Mouse (Mus musculus) forebrain, postnatal 0 days (tissue): ENCODE measurements at regions not wholly inside any gene's neighbourhood (a gene's known extent, or its start where the extent isn't known, plus 50 kb on each side); places are given as distances from the start of the nearest gene placed in this dataset.

Experiments
- ATAC-seq: fragments of 200-750 bp; cut with Nextera tagmentation; 2 replicates; pipeline ENCODE4 v1.8.0; 2017; ENCODE audit warnings: mild to moderate bottlenecking, moderate library complexity
- DNase-seq: peaks from one replicate; pipeline ENCODE4 v3.0.0-alpha.2; 2015
- H3K27ac ChIP-seq: fragments of 300-500 bp; sonication (generic); 2 replicates; pipeline ENCODE4 v1.5.1; 2014; ENCODE audit warnings: low read depth, mild to moderate bottlenecking, antibody characterized with exemption, low read length, moderate library complexity, mixed read lengths
- H3K27me3 ChIP-seq: fragments of 300-500 bp; sonication (generic); 2 replicates; pipeline ENCODE4 v1.6.1; 2014; ENCODE audit warnings: mild to moderate bottlenecking, low read length, mixed read lengths; ENCODE audit not compliant: insufficient read depth
- H3K36me3 ChIP-seq: fragments of 300-500 bp; sonication (generic); 2 replicates; pipeline ENCODE4 v1.6.1; 2014; ENCODE audit warnings: mild to moderate bottlenecking, moderate library complexity; ENCODE audit not compliant: insufficient read depth
- H3K4me1 ChIP-seq: fragments of 300-500 bp; sonication (generic); 2 replicates; pipeline ENCODE4 v1.6.1; 2014; ENCODE audit warnings: antibody characterized with exemption; ENCODE audit not compliant: insufficient read depth
- H3K4me2 ChIP-seq: fragments of 300-500 bp; sonication (generic); 2 replicates; pipeline ENCODE4 v1.6.1; 2014; ENCODE audit warnings: low read depth, mild to moderate bottlenecking, moderate library complexity
- H3K4me3 ChIP-seq: fragments of 300-500 bp; sonication (generic); 2 replicates; pipeline ENCODE4 v1.5.1; 2014; ENCODE audit warnings: low read depth, low read length, mixed read lengths
- H3K9ac ChIP-seq: fragments of 300-500 bp; sonication (generic); 2 replicates; pipeline ENCODE4 v1.6.1; 2014; ENCODE audit warnings: mild to moderate bottlenecking
- H3K9me3 ChIP-seq: fragments of 300-500 bp; sonication (generic); 2 replicates; pipeline ENCODE4 v1.6.1; 2016; ENCODE audit warnings: low read length
- CTCF ChIP-seq: sonication (generic); IDR thresholded peaks from 2 replicates; pipeline ENCODE4 v1.5.1; 2016; ENCODE audit warnings: antibody characterized with exemption, control low read depth, low read depth
- WGBS: fragments of 180-500 bp; shearing (Covaris S2); extraction: QIAGEN DNeasy Blood & Tissue Kit; methylation state at CpG from one replicate; pipeline ENCODE4 v1.1.7; 2014; 5-methylcytosine and 5-hydroxymethylcytosine counted together

DNA sequence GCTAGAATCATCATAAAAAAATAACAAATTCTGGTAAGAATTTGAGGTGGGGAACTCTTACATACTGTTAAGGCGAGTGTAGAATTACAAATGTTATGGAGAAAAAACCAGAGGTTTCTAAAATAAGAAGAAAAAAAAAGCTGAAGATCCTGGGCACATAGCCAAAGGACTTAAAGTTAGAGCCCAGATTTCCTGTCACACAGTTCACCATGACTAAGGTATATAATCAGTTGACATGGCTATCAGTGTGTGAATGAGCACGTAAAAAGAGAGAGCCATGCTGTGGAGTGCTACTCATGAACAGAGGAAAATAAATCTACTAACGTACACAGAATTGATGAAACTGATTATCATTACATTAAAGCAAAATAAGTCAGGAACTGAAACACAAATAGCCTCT lies 715.1 kb downstream of the Pdcd6ip start:
- no peaks in the 10 kb centered on the region for H3K9me3 ChIP-seq
- H3K4me3 ChIP-seq = no peak overlapping the region
- no peak overlapping the region for H3K27ac ChIP-seq
- ATAC-seq (no peak), DNase-seq (no peak)
- WGBS = 46% methylated on average over 3 of the region's 3 CpGs
- TF ChIP-seq CTCF = no peak
- no peaks in the 10 kb centered on the region for H3K27me3 ChIP-seq
- no peaks in the 10 kb centered on the region for H3K36me3 ChIP-seq
- no peaks in the 10 kb centered on the region for H3K4me1 ChIP-seq
- H3K4me2 ChIP-seq = no peak overlapping the region
- no peak overlapping the region for H3K9ac ChIP-seq

DNA sequence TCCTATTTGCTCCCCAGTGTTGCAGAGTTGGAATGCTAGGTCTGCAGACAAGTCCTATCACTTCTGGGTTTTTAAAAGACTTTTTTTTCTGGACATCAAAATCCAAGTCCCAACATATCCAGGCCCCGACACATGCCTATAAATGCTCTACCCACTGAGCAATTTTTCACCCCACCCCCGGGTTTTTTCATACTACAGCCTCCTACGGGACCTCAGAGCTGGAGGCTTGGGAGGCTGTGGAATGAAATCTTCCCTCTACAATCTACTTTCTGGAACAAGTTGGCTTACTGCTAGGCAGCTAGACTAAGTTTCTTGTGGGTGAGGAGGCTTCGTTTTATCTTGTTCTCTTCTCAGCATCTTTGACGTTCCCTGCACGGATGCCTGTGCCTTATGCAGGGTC lies 724.7 kb downstream of the Pdcd6ip start:
- 94% methylated on average over 6 of the region's 6 CpGs for WGBS
- Histone ChIP-seq H3K36me3 (no peaks in the 10 kb centered on the region), H3K9ac (no peak overlapping the region), H3K27me3 (no peaks in the 10 kb centered on the region), H3K27ac (no peak overlapping the region), H3K9me3 (no peaks in the 10 kb centered on the region), H3K4me3 (no peak overlapping the region), H3K4me2 (no peak overlapping the region), H3K4me1 (no peaks in the 10 kb centered on the region)
- ATAC-seq = no peak
- TF ChIP-seq CTCF = no peak
- no peak for DNase-seq

DNA sequence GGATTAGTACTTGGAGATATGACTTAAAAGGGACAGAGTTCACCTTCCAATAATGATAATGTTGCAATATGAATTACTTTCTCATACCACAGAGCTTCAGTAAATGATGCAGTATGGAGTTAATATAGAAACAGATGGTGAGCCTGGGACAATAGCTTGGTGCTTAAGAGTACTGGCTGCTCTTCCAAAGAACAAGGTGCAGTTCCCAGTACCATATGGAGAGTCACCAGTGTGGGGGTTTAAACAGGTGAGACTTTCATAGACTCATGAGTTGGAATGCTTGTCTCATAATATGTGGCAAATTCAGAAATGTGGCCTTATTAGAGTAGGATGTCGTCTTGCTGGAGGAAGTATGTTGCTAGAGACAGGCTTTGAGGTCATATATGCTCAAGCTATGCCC lies 715.8 kb upstream of the Arpp21 start:
- DNase-seq = no peak
- H3K4me3 ChIP-seq = no peak overlapping the region
- H3K36me3 ChIP-seq = no peaks in the 10 kb centered on the region
- no peak overlapping the region for H3K9ac ChIP-seq
- H3K9me3 ChIP-seq = no peaks in the 10 kb centered on the region
- no peaks in the 10 kb centered on the region for H3K4me1 ChIP-seq
- H3K27me3 ChIP-seq = no peaks in the 10 kb centered on the region
- H3K4me2 ChIP-seq = no peak overlapping the region
- no peak for TF ChIP-seq CTCF
- 94% methylated on average over 1 of the region's 1 CpGs for WGBS
- ATAC-seq = no peak
- no peak overlapping the region for H3K27ac ChIP-seq

DNA sequence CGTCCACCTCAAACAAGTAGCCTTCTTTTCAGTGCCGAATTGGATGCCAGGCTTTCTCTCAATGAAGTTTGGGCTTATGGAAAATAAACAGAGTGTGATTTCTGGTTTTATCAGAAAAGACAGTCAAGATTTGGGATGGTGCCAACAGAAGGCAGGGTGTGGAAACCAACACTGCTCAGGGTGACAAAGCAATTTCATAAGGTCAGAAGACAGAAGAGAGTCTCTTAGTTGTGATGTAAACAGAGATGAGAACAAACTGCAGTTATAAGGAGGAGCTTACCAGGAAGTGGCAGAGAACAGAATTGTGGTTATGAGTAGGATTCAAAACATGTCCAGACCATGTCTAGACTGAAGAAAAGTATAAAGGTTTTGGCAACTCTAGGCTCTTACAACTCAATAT lies 714.3 kb upstream of the Arpp21 start:
- no peaks in the 10 kb centered on the region for H3K9me3 ChIP-seq
- H3K9ac ChIP-seq = no peak overlapping the region
- TF ChIP-seq CTCF = no peak
- H3K4me2 ChIP-seq = no peak overlapping the region
- H3K27me3 ChIP-seq = no peaks in the 10 kb centered on the region
- no peak overlapping the region for H3K4me3 ChIP-seq
- 71% methylated on average over 2 of the region's 2 CpGs for WGBS
- no peak overlapping the region for H3K27ac ChIP-seq
- no peaks in the 10 kb centered on the region for H3K36me3 ChIP-seq
- H3K4me1 ChIP-seq = no peaks in the 10 kb centered on the region
- DNase-seq (no peak), ATAC-seq (no peak)

DNA sequence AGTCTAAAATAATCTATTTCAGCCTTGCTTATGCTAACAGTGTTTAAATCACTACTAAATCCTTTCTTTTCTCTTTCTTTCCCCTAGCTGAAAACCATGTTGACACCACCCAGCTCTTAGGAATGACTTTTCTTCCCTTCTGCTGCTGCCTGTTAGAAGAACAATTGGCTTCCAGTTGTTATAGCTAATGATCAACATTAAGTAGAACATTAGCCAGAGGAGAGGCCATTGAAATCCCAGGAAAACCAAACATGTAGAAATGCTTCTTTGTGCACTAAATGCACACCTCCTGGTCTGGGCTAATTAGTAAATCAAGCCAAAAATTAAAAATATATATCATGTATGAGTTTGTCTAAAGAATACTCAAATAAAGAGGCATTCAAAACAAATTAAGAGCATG lies 703.0 kb upstream of the Arpp21 start:
- no peaks in the 10 kb centered on the region for H3K36me3 ChIP-seq
- H3K4me3 ChIP-seq = no peak overlapping the region

DNA sequence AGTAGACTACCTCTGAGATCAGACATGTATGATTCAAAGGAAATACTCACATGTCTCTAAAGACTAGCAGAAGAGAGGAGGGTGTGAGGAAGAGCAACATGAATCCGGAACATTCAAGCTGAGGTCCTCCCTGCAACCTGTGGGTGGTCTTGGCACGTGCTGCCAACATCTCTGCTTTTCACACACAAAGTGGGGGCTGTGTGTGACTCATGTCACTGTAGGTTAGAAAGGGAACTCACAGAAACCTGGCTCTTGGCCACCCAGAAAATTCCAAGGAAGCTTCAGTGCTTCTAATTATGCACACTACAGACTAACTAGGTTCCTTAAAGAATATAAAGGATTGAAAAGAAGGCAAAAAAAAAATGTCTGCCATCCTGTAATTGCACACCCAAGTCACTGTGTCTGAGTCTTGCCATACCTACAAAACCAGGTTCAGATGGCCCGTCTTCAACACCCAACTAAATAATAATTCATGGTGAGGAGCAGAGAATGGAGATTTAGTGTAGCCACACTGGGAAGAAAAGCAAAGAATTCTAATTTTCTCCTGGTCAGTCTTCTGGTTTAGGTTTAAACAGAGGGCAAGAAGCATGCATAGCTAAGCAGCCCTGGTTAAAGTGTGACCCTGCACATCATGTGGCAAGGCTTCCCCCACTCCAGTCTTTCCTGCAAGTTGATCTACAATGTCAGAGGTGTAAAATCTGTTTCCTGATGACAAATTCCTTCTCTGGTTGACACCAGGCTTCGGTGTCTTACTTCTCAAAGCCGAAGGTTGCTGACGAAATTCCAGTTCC lies 673.8 kb upstream of the Arpp21 start:
- no peak overlapping the region for H3K4me3 ChIP-seq
- no peak overlapping the region for H3K9ac ChIP-seq
- DNase-seq (no peak), ATAC-seq (no peak)
- WGBS = 71% methylated on average over 6 of the region's 6 CpGs
- no peaks in the 10 kb centered on the region for H3K36me3 ChIP-seq
- H3K27me3 ChIP-seq = no peaks in the 10 kb centered on the region
- no peak overlapping the region for H3K4me2 ChIP-seq
- H3K27ac ChIP-seq = no peak overlapping the region
- no peaks in the 10 kb centered on the region for H3K9me3 ChIP-seq
- H3K4me1 ChIP-seq = no peaks in the 10 kb centered on the region
- TF ChIP-seq CTCF = no peak

More for the DNA sequence above, 703.0 kb upstream of the Arpp21 start:
- Histone ChIP-seq H3K27me3 (no peaks in the 10 kb centered on the region), H3K27ac (no peak overlapping the region), H3K4me1 (no peaks in the 10 kb centered on the region), H3K4me2 (no peak overlapping the region), H3K9me3 (no peaks in the 10 kb centered on the region), H3K9ac (no peak overlapping the region)
- no peak for DNase-seq
- ATAC-seq = no peak
- TF ChIP-seq CTCF = no peak

DNA sequence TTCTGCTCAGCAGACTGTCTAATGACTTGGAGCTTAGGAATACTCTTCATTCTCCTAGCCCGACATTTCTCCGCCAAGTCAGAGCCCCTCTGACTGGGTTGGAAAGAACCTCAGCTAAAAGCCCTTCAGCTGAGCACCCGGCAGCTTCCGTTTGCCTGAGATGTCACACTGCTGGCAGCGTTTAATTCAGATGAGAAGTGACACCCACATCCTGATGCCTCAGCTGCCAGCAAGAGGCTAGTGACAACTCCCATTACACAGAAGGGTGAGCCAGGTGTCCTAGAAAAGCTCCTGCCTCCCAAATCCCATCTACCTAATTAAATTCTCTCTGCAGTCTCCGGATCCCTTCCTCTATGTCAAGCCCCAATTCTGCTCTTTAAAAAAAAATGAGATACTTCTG lies 670.2 kb upstream of the Arpp21 start:
- no peak for TF ChIP-seq CTCF
- DNase-seq = no peak
- no peak overlapping the region for H3K9ac ChIP-seq
- no peak for ATAC-seq
- no peaks in the 10 kb centered on the region for H3K9me3 ChIP-seq
- no peak overlapping the region for H3K27ac ChIP-seq
- H3K36me3 ChIP-seq = no peaks in the 10 kb centered on the region
- H3K4me2 ChIP-seq = no peak overlapping the region
- no peaks in the 10 kb centered on the region for H3K4me1 ChIP-seq
- WGBS = 76% methylated on average over 6 of the region's 6 CpGs
- no peak overlapping the region for H3K4me3 ChIP-seq
- no peaks in the 10 kb centered on the region for H3K27me3 ChIP-seq
